Mouse (Mus musculus): Measurements from ENCODE around the gene Zfp775. TPM values are rescaled to one million over a fixed set of nuclear protein-coding genes. Genes with fewer than 3 reads are reported as not detected.

Gene Zfp775
- polyA plus RNA-seq, 1 experiment: not detected

- TF ChIP-seq GATA1 (IDR thresholded peaks at IDR 0.05; ENCODE audit: low read length): no peak
Observed at GRCm38 (mm10) chr6:48638553-48638952, 36.7 kb downstream of the Zfp775 start.

- no peak for TF ChIP-seq GATA1 (IDR thresholded peaks at IDR 0.05; ENCODE audit: low read length)
Observed at GRCm38 (mm10) chr6:48641391-48641790, 39.5 kb downstream of the Zfp775 start.

DNA sequence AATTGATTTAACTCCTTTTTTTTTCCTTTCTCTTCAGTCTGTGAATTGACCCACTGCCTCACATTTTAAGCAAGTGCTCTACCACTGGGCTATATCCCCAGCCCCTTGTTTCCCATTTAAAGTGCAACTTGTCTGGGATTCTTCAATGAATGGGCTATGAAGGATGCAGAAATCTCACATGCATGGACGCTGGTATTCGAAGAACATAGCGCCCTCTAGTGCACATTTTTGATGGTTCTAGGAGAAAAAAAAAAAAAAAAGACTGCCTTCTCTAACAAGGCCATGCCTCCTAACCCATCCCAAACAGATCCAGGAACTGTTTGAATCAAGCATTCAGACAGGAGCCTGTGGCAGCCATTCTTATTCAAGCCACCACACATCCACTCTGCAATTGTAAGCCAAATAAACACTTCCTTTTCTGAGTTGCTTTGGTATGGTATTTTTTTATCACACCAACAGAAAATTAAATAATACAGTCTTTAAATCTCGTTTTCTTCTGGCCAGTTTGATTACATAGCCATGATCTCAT lies 41.0 kb downstream of the Zfp775 start:
- no peak for TF ChIP-seq GATA1 (IDR thresholded peaks at IDR 0.05; ENCODE audit: low read length)

DNA sequence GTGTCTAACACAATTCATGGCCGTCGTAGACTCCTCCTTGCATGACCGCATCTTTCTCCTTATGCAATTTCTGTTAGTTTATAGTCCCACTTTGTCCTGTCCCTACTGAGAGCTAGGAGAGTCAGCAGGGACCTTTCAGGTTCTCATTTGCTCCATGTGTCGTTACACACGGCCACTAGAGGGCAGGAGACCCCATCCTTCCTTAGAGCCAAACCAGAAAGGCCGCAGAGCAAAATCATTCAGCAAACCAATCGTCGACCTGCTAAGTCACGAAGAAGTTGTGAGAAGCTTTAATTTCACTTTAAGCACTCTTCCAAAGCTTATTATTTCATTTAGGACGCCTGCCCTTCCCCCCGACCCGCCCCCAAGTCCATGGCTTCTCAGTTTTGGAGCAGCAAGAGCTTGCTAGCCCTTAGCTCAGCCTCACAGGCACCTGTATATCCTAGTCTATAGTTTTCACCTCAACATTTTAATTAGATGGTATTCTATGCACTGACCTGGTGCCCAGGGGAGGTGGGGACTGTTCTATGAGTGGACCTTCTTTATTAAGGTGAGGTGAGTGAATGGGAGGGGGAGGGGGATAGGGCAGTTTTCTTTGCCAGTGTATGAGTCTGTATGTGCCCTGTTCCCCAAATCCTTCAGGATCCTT lies 43.9 kb downstream of the Zfp775 start:
- TF ChIP-seq GATA1 (IDR thresholded peaks at IDR 0.05; ENCODE audit: low read length): no peak

DNA sequence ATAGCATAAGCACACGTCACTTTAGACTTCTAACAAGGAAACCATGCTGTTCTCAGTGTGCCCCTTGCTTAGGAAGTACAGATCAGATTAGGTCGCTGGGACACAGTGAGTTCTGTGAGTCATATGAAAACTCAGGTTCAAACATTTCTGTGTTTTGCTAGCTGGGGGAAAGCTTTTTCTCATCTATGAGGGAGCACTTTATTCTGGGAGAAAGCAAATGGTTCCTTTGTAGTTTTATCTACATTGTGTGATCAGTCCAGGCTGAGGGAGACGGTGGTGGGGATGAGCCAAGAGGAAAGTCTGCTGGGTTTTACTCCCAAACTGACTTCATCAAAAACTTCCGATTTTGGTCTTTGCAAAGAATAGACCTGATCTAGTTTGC lies 44.4 kb downstream of the Zfp775 start:
- no peak for TF ChIP-seq GATA1 (IDR thresholded peaks at IDR 0.05; ENCODE audit: low read length)

DNA sequence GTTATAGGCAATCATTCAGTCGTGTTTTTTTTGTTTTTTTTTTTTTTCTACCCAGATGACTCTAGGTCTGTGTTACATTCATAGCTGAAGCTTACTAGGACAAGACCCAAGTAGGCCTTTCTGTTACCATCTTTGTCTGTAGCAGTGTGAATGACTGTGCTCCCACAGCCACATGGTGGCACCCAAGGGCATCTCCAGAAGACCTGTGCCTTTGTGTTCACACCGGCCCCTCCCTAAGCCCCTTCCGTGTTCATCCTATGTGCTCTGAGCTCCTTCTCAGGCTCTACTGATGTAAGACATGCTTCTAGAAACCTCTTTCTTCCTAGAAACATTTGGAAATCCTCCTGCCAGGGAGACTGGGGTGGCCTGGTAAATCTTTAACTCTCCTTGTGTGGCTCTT lies 45.1 kb downstream of the Zfp775 start, which contains the start of gene Gimap8:
Gene Gimap8, plus strand, starts transcription at position 240 of the 400 bp plus-strand sequence.
- TF ChIP-seq GATA1 (IDR thresholded peaks at IDR 0.05; ENCODE audit: low read length): no peak

DNA sequence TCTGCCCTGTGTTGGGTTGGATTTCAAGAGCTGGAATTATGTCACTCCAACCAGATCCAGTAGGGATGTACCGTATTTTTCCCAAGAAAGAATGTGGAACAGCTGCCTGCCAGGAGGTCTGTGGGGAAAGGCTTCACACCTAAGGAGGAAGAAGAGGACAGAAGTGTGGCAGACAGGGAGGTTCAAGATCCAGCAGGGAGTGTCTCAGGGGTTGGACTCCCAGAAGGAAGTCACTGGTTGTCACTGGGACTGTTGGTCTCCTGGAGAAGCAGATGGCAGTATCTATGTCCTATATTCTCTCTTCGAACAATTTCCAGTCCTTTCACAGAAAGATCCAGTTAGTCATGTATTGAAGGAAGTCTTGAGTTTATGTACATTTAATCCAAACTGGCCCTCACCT lies 45.7 kb downstream of the Zfp775 start:
- TF ChIP-seq GATA1 (IDR thresholded peaks at IDR 0.05; ENCODE audit: low read length): no peak

DNA sequence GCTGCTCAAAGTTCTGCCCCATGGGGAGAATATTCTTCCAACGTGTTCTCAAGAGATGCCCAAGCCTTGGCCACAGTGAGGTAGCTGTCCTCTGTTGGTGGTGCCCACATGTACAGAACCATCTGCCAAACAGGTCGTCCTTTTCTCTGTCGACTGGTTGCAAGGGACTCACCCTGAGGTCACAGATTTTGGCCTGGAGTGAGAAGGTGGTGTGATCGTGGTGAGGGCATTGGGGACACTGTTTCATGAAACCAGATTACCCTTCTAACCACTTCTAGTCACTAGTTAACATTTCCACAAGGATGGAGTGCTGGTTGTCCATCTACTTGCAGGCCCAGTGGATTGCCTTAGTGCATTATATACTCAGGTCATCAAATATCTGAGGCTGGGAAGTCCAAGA lies 46.9 kb downstream of the Zfp775 start:
- TF ChIP-seq GATA1 (IDR thresholded peaks at IDR 0.05; ENCODE audit: low read length): no peak

GRCm38 (mm10) chr6:48650041-48650440 lies 48.2 kb downstream of the Zfp775 start:
- TF ChIP-seq GATA1 (IDR thresholded peaks at IDR 0.05; ENCODE audit: low read length): no peak

DNA sequence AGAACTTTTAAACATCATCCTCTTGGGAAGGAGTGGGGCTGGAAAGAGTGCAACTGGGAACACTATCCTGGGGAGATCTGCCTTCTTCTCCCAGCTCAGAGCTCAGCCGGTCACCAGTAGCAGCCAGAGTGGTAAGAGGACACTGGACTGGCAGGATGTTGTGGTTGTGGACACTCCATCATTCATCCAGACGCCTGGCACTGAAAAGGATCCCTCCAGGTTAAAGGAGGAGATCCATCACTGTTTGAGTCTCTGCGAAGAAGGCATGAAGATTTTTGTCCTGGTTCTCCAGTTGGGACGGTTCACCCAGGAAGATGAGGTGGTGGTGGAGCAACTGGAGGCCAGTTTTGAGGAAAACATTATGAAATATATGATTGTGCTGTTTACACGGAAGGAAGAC lies 56.9 kb downstream of the Zfp775 start:
- no peak for TF ChIP-seq GATA1 (IDR thresholded peaks at IDR 0.05; ENCODE audit: low read length)

DNA sequence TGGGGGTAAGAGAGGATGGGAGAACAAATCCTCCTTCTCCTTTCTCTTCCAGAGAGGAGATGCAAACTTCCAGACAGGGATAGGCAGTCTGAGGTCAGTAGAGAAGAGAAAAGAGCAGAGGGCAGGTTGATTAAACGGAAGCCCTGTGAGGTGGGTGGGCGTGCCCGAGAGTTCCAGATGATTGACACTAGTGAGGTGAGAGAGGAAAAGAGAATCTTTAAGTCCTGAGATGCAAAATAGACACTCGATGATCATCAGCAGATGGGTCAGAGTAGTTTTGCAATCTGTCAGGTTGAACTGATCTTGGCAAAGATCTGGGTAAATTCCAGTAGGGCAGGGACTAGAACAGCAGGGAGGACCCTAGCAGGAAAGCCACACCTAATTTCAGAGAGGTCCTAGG lies 62.9 kb downstream of the Zfp775 start:
- no peak for TF ChIP-seq GATA1 (IDR thresholded peaks at IDR 0.05; ENCODE audit: low read length)

DNA sequence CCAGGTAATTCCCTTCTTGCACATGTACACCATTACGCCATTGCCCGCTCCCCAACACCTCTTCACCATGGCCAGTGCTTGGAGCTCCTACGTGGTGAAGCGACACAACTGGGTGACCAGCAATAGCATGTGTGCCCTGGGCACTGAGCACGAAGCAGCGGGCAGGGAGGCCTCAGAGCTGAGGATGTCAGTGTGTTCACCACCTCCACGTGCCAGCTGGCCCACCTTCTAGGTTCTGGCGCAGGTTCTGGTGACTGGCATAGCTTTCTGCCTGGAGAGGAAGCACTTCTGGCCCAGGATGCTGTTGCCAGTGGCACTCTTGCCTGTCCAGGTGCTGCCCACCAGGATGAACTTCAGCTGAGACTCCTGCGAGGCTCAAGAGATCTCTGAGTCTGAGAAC lies 63.6 kb downstream of the Zfp775 start:
- TF ChIP-seq GATA1 (IDR thresholded peaks at IDR 0.05; ENCODE audit: low read length): no peak

GRCm38 (mm10) chr6:48666159-48666586 lies 64.3 kb downstream of the Zfp775 start:
- TF ChIP-seq GATA1 (IDR thresholded peaks at IDR 0.05; ENCODE audit: low read length): no peak

GRCm38 (mm10) chr6:48668022-48668421 lies 66.2 kb downstream of the Zfp775 start:
- no peak for TF ChIP-seq GATA1 (IDR thresholded peaks at IDR 0.05; ENCODE audit: low read length)

DNA sequence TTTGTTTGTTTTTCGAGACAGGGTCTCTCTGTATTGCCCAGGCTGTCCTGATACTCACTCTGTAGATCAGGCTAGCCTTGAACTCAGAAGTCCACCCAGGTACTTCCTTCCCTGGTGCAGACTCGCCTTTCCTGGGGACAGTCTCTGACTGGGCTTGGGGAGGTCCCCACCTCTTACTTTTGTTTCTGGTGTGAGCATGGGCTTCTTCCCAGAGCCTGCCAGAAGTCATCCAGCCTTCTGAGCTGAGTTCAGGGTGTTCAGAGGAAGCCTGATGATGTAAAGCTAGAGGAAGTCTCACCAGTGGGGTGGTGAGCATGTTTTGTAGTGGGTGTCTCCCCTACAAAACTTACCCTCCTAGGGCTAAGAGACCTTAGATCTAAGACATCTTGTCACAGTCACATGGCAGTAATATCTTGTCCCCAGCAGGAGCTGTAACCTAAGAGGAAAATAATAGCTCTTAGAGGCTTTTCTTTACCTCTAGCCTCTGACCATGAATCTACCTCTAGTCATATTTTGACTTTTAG lies 67.6 kb downstream of the Zfp775 start:
- TF ChIP-seq GATA1 (IDR thresholded peaks at IDR 0.05; ENCODE audit: low read length): no peak

Other genes starting within 250 kb of the Zfp775 start
- not detected in 2 replicates for gene Krba1, start 206.5 kb upstream of the Zfp775 start, polyA plus RNA-seq (2012)
- not detected in 2 replicates for gene Zfp467, start 156.2 kb upstream of the Zfp775 start, polyA plus RNA-seq (2012)
- gene Sspo, start 153.8 kb upstream of the Zfp775 start, polyA plus RNA-seq (2012): not detected in 2 replicates
- not detected in 2 replicates for gene Atp6v0e2, start 64.4 kb upstream of the Zfp775 start, polyA plus RNA-seq (2012)
- not detected in 2 replicates for gene Lrrc61, start 47.3 kb upstream of the Zfp775 start, polyA plus RNA-seq (2012)
- not detected in 2 replicates for gene Rarres2, start 29.3 kb upstream of the Zfp775 start, polyA plus RNA-seq (2012)
- not detected in 2 replicates for gene Gm45021, start 12.5 kb upstream of the Zfp775 start, polyA plus RNA-seq (2012)
- not detected in 2 replicates for gene Repin1, start 8.2 kb upstream of the Zfp775 start, polyA plus RNA-seq (2012)
- not detected in 2 replicates for gene Gm44965, start 8.1 kb upstream of the Zfp775 start, polyA plus RNA-seq (2012)
- 0.02 TPM in 1 of 2 replicates, not detected in the other for gene AI854703, start 24.7 kb downstream of the Zfp775 start, polyA plus RNA-seq (2012)
- not detected in 2 replicates for gene Gimap8, start 45.2 kb downstream of the Zfp775 start, polyA plus RNA-seq (2012)
- 0.32 and 0.73 TPM in 2 replicates for gene Gimap9, start 74.1 kb downstream of the Zfp775 start, polyA plus RNA-seq (2012)
- gene Gimap4, start 82.5 kb downstream of the Zfp775 start, polyA plus RNA-seq (2012): not detected in 2 replicates
- 0.06 and 0.09 TPM in 2 replicates for gene Gimap6, start 106.2 kb downstream of the Zfp775 start, polyA plus RNA-seq (2012)
- not detected in 2 replicates for gene Gm28053, start 116.5 kb downstream of the Zfp775 start, polyA plus RNA-seq (2012)
- not detected in 2 replicates for gene Gimap7, start 116.6 kb downstream of the Zfp775 start, polyA plus RNA-seq (2012)
- not detected in 2 replicates for gene Gimap1, start 137.0 kb downstream of the Zfp775 start, polyA plus RNA-seq (2012)
- not detected in 2 replicates for gene Gimap5, start 144.1 kb downstream of the Zfp775 start, polyA plus RNA-seq (2012)
- gene Gimap3, start 168.8 kb downstream of the Zfp775 start, polyA plus RNA-seq (2012): not detected in 2 replicates
- gene Tmem176a, start 238.9 kb downstream of the Zfp775 start, polyA plus RNA-seq (2012): 0.55 TPM in 1 of 2 replicates, not detected in the other
- gene Tmem176b, start 239.4 kb downstream of the Zfp775 start, polyA plus RNA-seq (2012): 0.08 TPM in 1 of 2 replicates, not detected in the other

Data from G1E-ER4 (cell line).